Mouse (Mus musculus) heart, embryonic 11.5 days (tissue): ENCODE results near the gene Pold4. TPM values are rescaled to one million over a fixed set of nuclear protein-coding genes. Genes with fewer than 3 reads are reported as not detected.
A peak's percentile ranks its signal among the peaks of the same experiment; 100 is the strongest.
"Not testable (repeated sequence)": the region's sequence is repeated elsewhere in the genome, so short reads cannot be mapped to it uniquely, and the experiment has no call there.

Experiments
- ATAC-seq: fragments of 200-750 bp; cut with Nextera tagmentation; replicated peaks from 2 replicates; pipeline ENCODE4 v1.8.0; 2017; ENCODE audit warnings: moderate library complexity; ENCODE audit not compliant: insufficient number of reproducible peaks, low FRiP score, low TSS enrichment
- H3K27ac ChIP-seq: fragments of 300-500 bp; sonication (generic); 2 replicates; pipeline ENCODE4 v1.5.1; 2014; ENCODE audit warnings: mild to moderate bottlenecking, low read depth, low read length
- H3K27me3 ChIP-seq: fragments of 300-500 bp; sonication (generic); 2 replicates; pipeline ENCODE4 v1.6.1; 2014; ENCODE audit warnings: mild to moderate bottlenecking, low read length, mixed read lengths; ENCODE audit not compliant: control insufficient read depth, insufficient read depth
- H3K36me3 ChIP-seq: fragments of 300-500 bp; sonication (generic); 2 replicates; pipeline ENCODE4 v1.6.1; 2014; ENCODE audit warnings: mild to moderate bottlenecking, low read length, moderate library complexity, mixed read lengths; ENCODE audit not compliant: control insufficient read depth, insufficient read depth
- H3K4me1 ChIP-seq: fragments of 300-500 bp; sonication (generic); 2 replicates; pipeline ENCODE4 v1.6.1; 2014; ENCODE audit warnings: low read length; ENCODE audit not compliant: control insufficient read depth, insufficient read depth
- H3K4me2 ChIP-seq: fragments of 300-500 bp; sonication (generic); 2 replicates; pipeline ENCODE4 v1.6.1; 2014; ENCODE audit warnings: mild to moderate bottlenecking, moderate library complexity
- H3K4me3 ChIP-seq: fragments of 300-500 bp; sonication (generic); 2 replicates; pipeline ENCODE4 v1.5.1; 2014; ENCODE audit warnings: low read depth, low read length
- H3K9ac ChIP-seq: fragments of 300-500 bp; sonication (generic); 2 replicates; pipeline ENCODE4 v1.6.1; 2014; ENCODE audit warnings: mild to moderate bottlenecking, low read depth, low read length, moderate library complexity
- H3K9me3 ChIP-seq: fragments of 300-500 bp; sonication (generic); replicated peaks from 2 replicates; pipeline ENCODE4 v1.6.1; 2016; ENCODE audit warnings: low read length; ENCODE audit not compliant: control insufficient read depth
- WGBS: fragments of 180-500 bp; shearing (Covaris S2); extraction: QIAGEN DNeasy Blood & Tissue Kit; methylation state at CpG from one replicate; pipeline ENCODE4 v1.1.7; 2014; ENCODE audit not compliant: insufficient replicate concordance; 5-methylcytosine and 5-hydroxymethylcytosine counted together
- polyA plus RNA-seq: library from polyadenylated mRNA; unstranded; fragments of >200 nt; fragmentation: Nextera tagmentation; extraction: Ambion mirVana; gene quantifications from 2 replicates; pipeline ENCODE4 v1.2.1, GENCODE M21; 2014

The Pold4 gene
- polyA plus RNA-seq, 1 experiment from 2014 or later, result 17.4 TPM

DNA sequence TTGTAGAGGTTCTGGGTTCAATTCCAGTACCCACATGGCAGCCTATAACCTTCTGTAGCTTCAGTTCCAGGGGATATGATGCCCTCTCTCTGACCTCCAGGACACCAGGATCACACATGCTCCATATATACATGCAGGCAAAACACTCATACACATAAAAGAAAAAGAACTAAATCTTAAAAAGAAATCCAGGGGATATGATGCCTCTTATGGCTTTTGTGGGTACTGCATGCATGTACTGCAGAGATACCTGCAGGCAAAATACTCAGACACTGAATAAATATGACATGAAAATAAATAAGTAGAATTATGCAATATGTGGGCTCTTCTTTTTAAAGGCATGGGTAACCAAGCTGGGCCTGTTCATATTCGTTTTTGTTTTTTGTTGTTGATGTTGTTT lies 15.3 kb downstream of the Pold4 start:
- peaks cover 5% of the 10 kb centered on the region; the same call in 1 of the 2 replicates for H3K27me3 ChIP-seq
- no peak overlapping the region for H3K9ac ChIP-seq
- no peak overlapping the region for H3K4me3 ChIP-seq
- H3K4me1 ChIP-seq, result no peaks in the 10 kb centered on the region
- H3K27ac ChIP-seq, result no peak overlapping the region
- H3K4me2 ChIP-seq, result no peak overlapping the region
- H3K9me3 ChIP-seq, result no peaks in the 10 kb centered on the region
- ATAC-seq, result no peak
- H3K36me3 ChIP-seq, result no peaks in the 10 kb centered on the region
- WGBS, result 40% methylated on average over 1 of the region's 1 CpGs

DNA sequence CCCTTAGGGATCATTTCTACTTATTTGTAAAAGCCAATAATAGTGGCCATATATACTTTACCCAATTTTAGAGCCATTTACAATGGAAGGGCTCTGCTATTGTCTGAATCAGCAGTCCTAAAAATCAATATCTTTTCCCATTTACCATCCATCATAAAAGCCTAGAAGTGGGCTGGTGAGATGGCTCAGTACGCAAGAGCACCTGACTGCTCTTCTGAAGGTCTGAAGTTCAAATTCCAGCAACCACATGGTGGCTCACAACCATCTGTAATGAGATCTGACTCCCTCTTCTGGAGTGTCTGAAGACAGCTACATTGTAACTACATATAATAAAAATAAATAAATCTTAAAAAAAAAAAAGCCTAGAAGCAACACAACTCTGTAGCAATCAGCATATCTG lies 17.0 kb downstream of the Pold4 start:
- ATAC-seq, H3K9ac ChIP-seq, H3K4me2 ChIP-seq, H3K27me3 ChIP-seq, H3K4me3 ChIP-seq, H3K9me3 ChIP-seq, H3K4me1 ChIP-seq, H3K36me3 ChIP-seq, H3K27ac ChIP-seq: not testable (repeated sequence)
- 58% methylated on average over 1 of the region's 1 CpGs for WGBS

DNA sequence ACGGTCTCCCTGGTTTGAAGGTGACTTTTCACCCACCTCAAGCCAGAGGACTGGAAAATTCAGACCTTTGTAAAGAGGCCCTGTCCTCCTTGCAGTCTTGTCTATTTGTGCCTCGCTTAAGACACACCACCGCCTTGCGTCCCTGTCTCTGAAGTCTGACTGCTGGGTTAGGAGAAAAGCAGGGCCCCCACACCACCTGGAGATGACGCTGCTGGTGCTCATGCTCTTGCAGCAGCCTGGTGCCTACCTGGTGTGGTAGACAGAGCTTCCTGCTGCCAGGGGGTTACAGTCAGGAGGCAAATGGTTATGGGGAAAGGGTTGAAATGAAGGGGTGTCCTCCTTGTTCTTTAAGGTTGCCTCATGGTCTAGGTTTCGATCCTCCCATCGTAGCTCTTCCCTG lies 22.5 kb downstream of the Pold4 start:
- Histone ChIP-seq H3K36me3 (no peaks in the 10 kb centered on the region), H3K27ac (no peak overlapping the region), H3K4me1 (peaks cover 5% of the 10 kb centered on the region), H3K9ac (no peak overlapping the region), H3K4me3 (no peak overlapping the region), H3K4me2 (no peak overlapping the region), H3K9me3 (no peaks in the 10 kb centered on the region), H3K27me3 (no peaks in the 10 kb centered on the region)
- WGBS, result 76% methylated on average over 7 of the region's 7 CpGs
- no peak for ATAC-seq

DNA sequence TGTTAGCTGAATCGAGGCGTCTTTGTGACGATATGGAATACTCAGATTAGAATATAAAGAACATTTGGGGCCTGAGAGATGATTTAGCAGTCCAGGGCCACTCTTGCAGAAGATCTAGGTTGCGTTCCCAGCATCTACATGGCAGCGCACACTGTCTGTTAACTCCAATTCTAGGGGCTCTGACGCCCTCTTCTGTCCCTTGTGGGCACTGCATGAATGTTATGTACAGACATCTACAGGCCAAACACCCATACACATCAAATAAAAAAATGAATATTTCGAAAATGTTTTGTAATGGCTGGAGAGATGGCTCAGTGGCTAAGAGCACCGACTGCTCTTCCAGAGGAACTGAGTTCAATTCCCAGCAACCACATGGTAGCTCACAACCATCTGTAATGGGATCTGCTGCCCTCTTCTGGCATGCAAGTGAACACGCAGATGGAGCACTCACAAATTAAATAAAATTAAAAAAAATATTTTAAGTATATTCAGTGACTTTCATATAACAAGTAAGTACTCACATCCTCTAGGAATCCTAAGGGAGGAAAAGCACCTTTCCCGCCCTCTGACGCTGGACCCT lies 24.0 kb downstream of the Pold4 start:
- no peak overlapping the region for H3K4me2 ChIP-seq
- H3K27me3 ChIP-seq, result no peaks in the 10 kb centered on the region
- no peak for ATAC-seq
- no peak overlapping the region for H3K4me3 ChIP-seq
- H3K9ac ChIP-seq, result no peak overlapping the region
- WGBS, result 68% methylated on average over 11 of the region's 11 CpGs
- peaks cover 5% of the 10 kb centered on the region for H3K4me1 ChIP-seq
- no peaks in the 10 kb centered on the region for H3K36me3 ChIP-seq
- H3K27ac ChIP-seq, result no peak overlapping the region
- no peaks in the 10 kb centered on the region for H3K9me3 ChIP-seq

DNA sequence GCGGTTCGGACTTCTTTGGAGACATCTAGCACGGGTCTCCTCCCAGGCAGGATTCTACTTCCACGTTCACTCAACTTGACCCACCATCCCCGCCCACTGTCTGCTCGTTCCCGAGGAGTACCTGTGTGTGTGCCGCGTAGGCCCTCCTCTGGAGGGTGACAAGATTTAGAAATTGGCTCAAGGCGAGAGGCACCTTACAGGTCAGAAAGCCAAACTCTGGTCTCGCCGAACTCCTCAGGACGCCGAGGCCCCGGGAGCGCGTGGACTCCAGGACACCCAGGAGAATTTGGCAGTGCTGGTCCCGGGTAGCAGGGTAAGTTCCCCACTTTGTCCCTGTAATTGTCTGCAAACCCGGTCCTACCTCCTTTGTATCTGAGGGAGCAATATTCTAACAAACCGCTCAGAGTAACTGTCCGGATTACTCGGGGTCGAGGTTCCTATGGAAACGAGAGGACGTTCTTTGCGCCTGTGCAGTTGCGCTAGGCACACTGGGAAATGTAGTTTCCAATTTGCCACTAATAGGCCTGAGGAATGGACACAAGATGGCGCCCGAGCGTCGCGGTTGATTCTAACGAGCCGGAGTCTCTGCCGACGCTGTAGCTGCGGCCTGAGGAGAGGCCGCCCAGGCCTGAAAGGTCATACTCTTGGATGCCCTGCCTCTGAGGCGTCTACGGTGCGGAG lies 25.7 kb downstream of the Pold4 start:
- Histone ChIP-seq H3K9me3 (no peaks in the 10 kb centered on the region), H3K4me1 (peaks cover 5% of the 10 kb centered on the region), H3K27me3 (no peaks in the 10 kb centered on the region), H3K27ac (no peak overlapping the region), H3K36me3 (no peaks in the 10 kb centered on the region), H3K4me3 (peak overlapping the region; percentile 55), H3K4me2 (peak overlapping the region; percentile 96), H3K9ac (peak overlapping the region; percentile 62)
- WGBS, result 1% methylated on average over 41 of the region's 41 CpGs
- peak; percentile 79 for ATAC-seq

DNA sequence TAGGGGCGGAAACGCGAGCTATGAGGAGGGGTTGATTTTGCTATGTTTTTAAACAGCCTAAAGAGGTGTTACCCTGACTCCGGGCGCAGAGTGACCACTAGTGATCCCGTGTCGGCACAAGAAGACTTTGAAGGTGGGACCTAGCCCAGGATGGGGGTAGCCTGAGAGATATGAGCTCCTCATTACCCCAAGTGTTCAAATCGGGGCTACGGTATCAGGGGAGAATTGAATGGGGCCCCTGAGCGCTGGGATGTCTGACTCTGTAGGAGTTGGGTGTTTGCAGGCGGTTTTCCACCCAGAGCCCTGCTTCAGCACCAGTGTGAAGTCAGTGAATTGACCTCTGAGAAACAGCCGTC lies 26.2 kb downstream of the Pold4 start:
- peak overlapping the region; percentile 62 for H3K9ac ChIP-seq
- H3K27me3 ChIP-seq, result no peaks in the 10 kb centered on the region
- no peak for ATAC-seq
- peaks cover 5% of the 10 kb centered on the region for H3K4me1 ChIP-seq
- no peak overlapping the region for H3K27ac ChIP-seq
- peak overlapping the region; percentile 96 for H3K4me2 ChIP-seq
- 24% methylated on average over 12 of the region's 12 CpGs for WGBS
- H3K36me3 ChIP-seq, result no peaks in the 10 kb centered on the region
- no peaks in the 10 kb centered on the region for H3K9me3 ChIP-seq
- H3K4me3 ChIP-seq, result peak overlapping the region; percentile 55

DNA sequence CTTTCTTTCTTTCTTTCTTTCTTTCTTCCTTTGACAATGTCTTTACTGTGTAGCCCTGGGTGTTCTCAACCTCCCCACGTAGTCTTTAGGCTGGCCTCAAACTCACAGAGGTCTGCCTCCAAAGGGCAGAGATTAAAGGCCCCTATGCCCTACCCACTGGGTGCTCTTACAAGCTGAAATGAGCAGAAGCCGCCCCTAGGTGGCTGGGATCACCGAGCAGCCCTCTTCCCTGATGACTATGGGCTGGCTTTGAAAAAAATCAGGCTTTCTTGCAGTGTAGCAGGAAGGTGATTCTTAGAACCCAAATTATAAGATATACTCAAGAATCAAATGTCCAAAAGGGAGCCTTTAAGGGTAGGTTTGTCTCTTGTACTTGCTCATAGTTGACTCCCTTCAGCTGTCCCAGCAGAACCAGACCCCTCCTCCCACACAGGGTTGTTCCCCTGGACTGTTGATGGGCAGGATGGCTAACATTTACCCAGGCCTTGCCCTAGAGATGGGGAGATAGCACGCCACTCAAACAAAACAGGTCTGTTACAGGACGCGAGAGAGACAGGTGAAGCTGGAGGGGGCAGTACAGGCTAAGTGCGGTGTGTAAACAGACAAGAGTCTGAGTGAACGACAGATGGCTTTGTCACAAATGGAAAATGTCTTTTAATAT lies 29.5 kb downstream of the Pold4 start:
- no peak for ATAC-seq
- Histone ChIP-seq H3K4me2 (no peak overlapping the region), H3K27me3 (peaks cover 6% of the 10 kb centered on the region; the same call in 1 of the 2 replicates), H3K27ac (no peak overlapping the region), H3K9me3 (no peaks in the 10 kb centered on the region), H3K4me3 (no peak overlapping the region), H3K36me3 (no peaks in the 10 kb centered on the region), H3K9ac (no peak overlapping the region), H3K4me1 (peaks cover 5% of the 10 kb centered on the region)
- WGBS, result 54% methylated on average over 8 of the region's 8 CpGs

DNA sequence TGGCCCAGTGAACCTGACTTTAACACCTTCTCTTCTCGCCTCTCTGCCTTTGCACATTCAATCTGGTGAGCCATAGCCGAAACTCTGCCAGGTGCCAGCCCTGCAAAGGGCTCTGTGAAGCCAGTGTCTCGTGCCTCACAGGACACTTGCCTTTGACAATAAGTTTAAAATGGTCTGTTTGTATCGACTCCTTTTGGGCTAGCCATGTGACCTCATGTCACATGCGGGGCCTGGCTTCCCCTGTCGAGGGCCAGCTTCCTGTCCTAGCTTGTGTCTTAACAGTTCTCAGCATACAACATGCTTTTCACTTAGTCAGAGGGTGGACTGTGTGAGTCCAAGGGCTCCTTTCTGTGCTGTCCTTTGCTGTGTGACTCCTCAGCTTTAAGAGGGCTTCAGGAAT lies 31.1 kb downstream of the Pold4 start:
- Histone ChIP-seq H3K27me3 (peaks cover 12% of the 10 kb centered on the region), H3K36me3 (no peaks in the 10 kb centered on the region), H3K9ac (no peak overlapping the region), H3K9me3 (no peaks in the 10 kb centered on the region), H3K4me3 (no peak overlapping the region), H3K4me2 (no peak overlapping the region), H3K4me1 (peaks cover 1% of the 10 kb centered on the region; the same call in 1 of the 2 replicates), H3K27ac (no peak overlapping the region)
- 71% methylated on average over 6 of the region's 6 CpGs for WGBS
- ATAC-seq, result no peak
